16 mouse cellular contexts compared by ENCODE assay signal in genomic region chr7:68286526-68287481, GRCm38 (mm10). TPM values are rescaled to one million over a fixed set of nuclear protein-coding genes. Genes with fewer than 3 reads are reported as not detected.
DNase-seq lines count a peak whose midpoint lies in the region; ATAC-seq and TF ChIP-seq lines count a peak whose summit lies in the region.
"Had no signal": no experiment of that assay in that cellular context is flagged by ENCODE, and none has a peak within 500 bp of the region (broad histone marks: within the 10 kb centered on the region; RNA-seq: fewer than 3 reads in every experiment).

No protein-coding gene starts in this region.

- no peaks in the 10 kb centered on the region for H3K9me3 ChIP-seq in kidney, embryonic 15.5 days (replicated peaks)
- H3K9me3 ChIP-seq: heart, embryonic 12.5 days; midbrain, embryonic 12.5 days had no signal

- no peaks in the 10 kb centered on the region for H3K27me3 ChIP-seq in kidney, embryonic 15.5 days
- H3K27me3 ChIP-seq in thymus, adult 2 months (ENCODE audit: control insufficient read depth, insufficient read depth, low read length) = no peaks in the 10 kb centered on the region
- H3K27me3 ChIP-seq: heart, embryonic 12.5 days; midbrain, embryonic 12.5 days had no signal

- H3K4me3 ChIP-seq in kidney, embryonic 15.5 days (replicated peaks) = no peak overlapping the region
- H3K4me3 ChIP-seq in thymus, adult 2 months (ENCODE audit: control insufficient read depth, insufficient read depth, low read length) = peak overlapping the region; percentile 16
- H3K4me3 ChIP-seq: erythroblast, embryonic 14.5 days; heart, embryonic 12.5 days; midbrain, embryonic 12.5 days had no signal

- no peak for TF ChIP-seq CTCF in thymus, adult 2 months (IDR thresholded peaks at IDR 0.05; ENCODE audit: borderline replicate concordance, control insufficient read depth, extremely low read depth, insufficient read depth, low read length, poor library complexity)

- TF ChIP-seq POLR2A in thymus, adult 2 months (IDR thresholded peaks at IDR 0.05; ENCODE audit: control insufficient read depth, extremely low read depth, insufficient read depth, low read length, poor library complexity) = no peak

- WGBS in kidney, embryonic 15.5 days = 95% methylated on average over 24 of the region's 24 CpGs
- 67% methylated on average over 24 of the region's 24 CpGs for WGBS in thymus, adult 2 months

- H3K4me1 ChIP-seq in kidney, embryonic 15.5 days = peaks cover 17% of the 10 kb centered on the region
- peaks cover 59% of the 10 kb centered on the region for H3K4me1 ChIP-seq in thymus, adult 2 months (replicated peaks; ENCODE audit: control insufficient read depth, insufficient read depth, low read length)
- H3K4me1 ChIP-seq: midbrain, embryonic 12.5 days had no signal

- H3K27ac ChIP-seq in kidney, embryonic 15.5 days = peak overlapping the region; percentile 59; the same call in 1 of the 2 replicates
- peak overlapping the region; percentile 96 for H3K27ac ChIP-seq in thymus, adult 2 months (ENCODE audit: control insufficient read depth, insufficient read depth, low read length)
- H3K27ac ChIP-seq: midbrain, embryonic 12.5 days had no signal

- ATAC-seq in kidney, embryonic 15.5 days (replicated peaks; ENCODE audit: low FRiP score) = no peak
- ATAC-seq in hematopoietic stem cell, adult 5-6 weeks (replicated peaks in 1 of 2; ENCODE audit: insufficient read depth in 1 of 2, low FRiP score in 2 of 2, low TSS enrichment in 1 of 2, low read depth in 1 of 2, poor library complexity in 2 of 2, severe bottlenecking in 2 of 2) = peak; percentile 11 to 42; a peak in 3 of 4 replicates
- ATAC-seq in megakaryocyte-erythroid progenitor cell, adult 5-6 weeks (replicated peaks; ENCODE audit: low FRiP score, low TSS enrichment, poor library complexity, severe bottlenecking) = no peak

- H3K36me3 ChIP-seq in kidney, embryonic 15.5 days = no peaks in the 10 kb centered on the region
- 0 out of 2 replicates have a peak, but pooled peaks cover 6% of the 10 kb centered on the region for H3K36me3 ChIP-seq in thymus, adult 2 months (ENCODE audit: control insufficient read depth, insufficient read depth, low read length)
- H3K36me3 ChIP-seq: heart, embryonic 12.5 days; midbrain, embryonic 12.5 days had no signal

- H3K4me2 ChIP-seq in kidney, embryonic 15.5 days = no peak overlapping the region
- H3K4me2 ChIP-seq: heart, embryonic 12.5 days; midbrain, embryonic 12.5 days had no signal

- no peak for DNase-seq in kidney, postnatal 36 days
- DNase-seq in CD8-positive naive resting alpha-beta T cell, adult 2 months (ENCODE audit: low read depth in 2 of 2, low spot score in 2 of 2) = peak; percentile 71 to 78
- DNase-seq in thymus, adult 2 months = peak; percentile 66
- DNase-seq in c-Kit-positive CD71-positive TER-119-positive erythroid progenitor cells, embryonic 14.5 days (ENCODE audit: low spot score) = no peak
- no peak for DNase-seq in adrenal gland, postnatal 14 days
- DNase-seq: cerebellum, postnatal 36 days; kidney, postnatal 25 days; lung, adult 18-20 months; retina, postnatal 1 day had no signal

- no peak overlapping the region for H3K9ac ChIP-seq in kidney, embryonic 15.5 days
- H3K9ac ChIP-seq: heart, embryonic 12.5 days; midbrain, embryonic 12.5 days had no signal

RNA-seq across cellular contexts. Expression of gene Fam169b, which starts 13.2 kb away (rescaled TPM):
- 1.0 and 1.1 TPM in 2 replicates for polyA plus RNA-seq in kidney, embryonic 15.5 days (2015; fragmentation: Nextera tagmentation; extraction: Ambion mirVana)
- 1.8 and 3.6 TPM in 2 replicates for total RNA-seq in hematopoietic stem cell, adult 5-6 weeks (2017)
- polyA plus RNA-seq in thymus, adult 2 months (2012; rRNA removed) = 111 and 114 TPM in 2 replicates
- 0.87 and 1.9 TPM in 2 replicates for total RNA-seq in megakaryocyte-erythroid progenitor cell, adult 5-6 weeks (2014; fragmentation: Nextera tagmentation)
- total RNA-seq in megakaryocyte-erythroid progenitor cell, adult 5-6 weeks (2017) = 0.23 TPM in 1 of 2 replicates, not detected in the other
- total RNA-seq in adrenal gland, postnatal 14 days (2021) = 1.4 and 2.4 TPM in 2 replicates
- polyA plus RNA-seq: erythroblast, embryonic 14.5 days had no signal

RNA-seq across cellular contexts. Expression of gene Pgpep1l, which starts 22.8 kb away (rescaled TPM):
- polyA plus RNA-seq in kidney, embryonic 15.5 days (2015; fragmentation: Nextera tagmentation; extraction: Ambion mirVana) = 0.17 TPM in 1 of 2 replicates, not detected in the other
- total RNA-seq in hematopoietic stem cell, adult 5-6 weeks (2017) = not detected in 2 replicates
- polyA plus RNA-seq in thymus, adult 2 months (2012; rRNA removed) = 0.98 and 1.5 TPM in 2 replicates
- not detected in 2 replicates for total RNA-seq in megakaryocyte-erythroid progenitor cell, adult 5-6 weeks (2014; fragmentation: Nextera tagmentation)
- not detected in 2 replicates for total RNA-seq in megakaryocyte-erythroid progenitor cell, adult 5-6 weeks (2017)
- total RNA-seq in adrenal gland, postnatal 14 days (2021) = not detected in 2 replicates
- polyA plus RNA-seq: erythroblast, embryonic 14.5 days; heart, embryonic 12.5 days; midbrain, embryonic 12.5 days; neural tube, embryonic 11.5 days had no signal

Comparison
In these comparisons a context has a peak if more than half of its experiments do, and no peak if none do; other contexts are left out.
1. ATAC-seq: peak in hematopoietic stem cell, adult 5-6 weeks (2 of 2); none in kidney, embryonic 15.5 days (single experiment) and megakaryocyte-erythroid progenitor cell, adult 5-6 weeks (single experiment).
2. DNase-seq: peak in CD8-positive naive resting alpha-beta T cell, adult 2 months (2 of 2) and thymus, adult 2 months (single experiment); none in kidney, postnatal 36 days (0 of 2), c-Kit-positive CD71-positive TER-119-positive erythroid progenitor cells, embryonic 14.5 days (single experiment) and adrenal gland, postnatal 14 days (single experiment).